Mouse (Mus musculus) gastrocnemius, postnatal 4 days (tissue): ENCODE results near the gene Cfap74. TPM values are rescaled to one million over a fixed set of nuclear protein-coding genes. Genes with fewer than 3 reads are reported as not detected.

Source experiments
- DNase-seq, 2 experiments: peaks; one replicate each; pipeline ENCODE4 v3.0.0; 2021 to 2022; ENCODE audit warnings: low spot score in 2 of 2, mixed read lengths in 2 of 2
- total RNA-seq, 2 experiments: library from RNA; stranded (reverse); gene quantifications; 2 replicates each; pipeline ENCODE4 v1.2.3; 2021

Cfap74 gene
- total RNA-seq, 2 experiments from 2014 or later, result 1.7 to 2.6 TPM

DNA sequence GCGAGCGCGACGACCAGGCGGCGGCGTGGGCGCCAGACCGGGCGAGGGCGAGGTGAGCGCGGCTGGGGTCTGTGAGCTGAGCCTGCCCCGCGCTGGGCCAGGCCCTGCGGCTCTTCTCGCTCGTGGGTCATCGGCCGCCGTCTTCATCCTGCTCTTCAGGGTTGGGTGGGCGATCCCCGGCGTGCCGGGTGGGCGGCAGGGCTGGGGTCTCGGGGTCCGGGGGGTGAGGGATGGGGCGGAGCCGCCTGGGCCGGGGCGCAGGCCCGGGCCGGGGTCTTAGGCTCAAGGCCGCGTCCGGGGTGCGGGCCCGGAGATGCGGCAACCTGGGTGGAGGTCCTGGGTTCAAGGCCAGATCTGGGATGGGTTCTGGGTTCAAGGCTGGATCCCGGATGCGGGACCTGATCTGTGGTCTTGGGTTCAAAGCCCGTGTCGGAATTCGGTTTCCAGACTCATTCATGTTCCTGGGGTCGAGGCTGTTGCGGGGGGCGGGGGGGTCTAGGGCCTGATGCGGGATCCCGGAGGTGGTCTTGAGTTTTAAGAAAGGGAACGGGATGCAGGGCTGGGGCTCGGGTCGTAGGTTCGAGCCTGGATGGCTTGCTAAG, 82.6 kb downstream of the Cfap74 start:
- no peak for DNase-seq

DNA sequence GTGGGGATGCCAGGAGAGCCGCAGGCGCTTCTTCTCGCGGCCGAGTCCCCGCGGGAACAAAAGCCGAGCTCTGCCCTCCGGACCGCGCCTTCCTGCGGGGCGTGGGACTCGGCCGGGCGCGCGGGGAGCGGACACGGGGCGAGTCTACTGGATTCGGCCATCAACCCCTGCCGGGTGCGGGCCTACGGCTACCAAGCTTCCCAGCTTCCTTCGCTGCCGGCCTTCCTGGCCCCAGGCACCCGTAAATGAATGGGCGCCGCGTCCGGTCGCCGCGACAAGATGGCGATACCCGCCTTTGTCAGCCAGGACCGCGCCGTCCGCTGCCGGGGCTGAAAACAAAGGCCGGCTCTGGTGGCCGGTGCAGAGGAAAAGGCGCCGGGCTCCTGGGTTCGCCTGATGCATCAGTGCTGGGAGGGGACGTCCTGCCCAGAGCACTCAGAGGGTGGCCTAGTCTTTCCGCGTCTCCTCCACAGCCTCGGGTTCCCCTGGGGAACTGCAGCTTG, 83.2 kb downstream of the Cfap74 start:
- DNase-seq, result peak in 1 of 2 experiments; percentile 62

DNA sequence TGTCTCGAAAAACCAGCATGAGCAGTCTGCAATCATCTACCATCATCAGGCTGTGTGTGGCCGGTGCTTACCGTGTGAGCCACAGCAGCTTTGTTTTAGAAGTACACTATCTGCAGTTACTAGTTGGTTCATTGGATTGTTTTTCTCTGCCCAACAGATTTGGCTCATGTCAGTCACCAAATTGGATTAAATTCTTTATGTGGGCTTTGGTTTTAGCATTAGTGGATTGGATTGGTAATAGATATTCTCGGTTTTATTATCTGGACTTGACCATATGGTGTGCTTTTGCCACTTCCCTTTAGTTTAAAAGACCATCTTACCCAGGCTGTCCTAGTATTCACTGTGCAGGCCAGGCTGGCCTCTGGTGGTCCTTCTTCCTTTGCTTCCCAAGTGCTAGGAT, 85.9 kb downstream of the Cfap74 start:
- DNase-seq, result no peak

DNA sequence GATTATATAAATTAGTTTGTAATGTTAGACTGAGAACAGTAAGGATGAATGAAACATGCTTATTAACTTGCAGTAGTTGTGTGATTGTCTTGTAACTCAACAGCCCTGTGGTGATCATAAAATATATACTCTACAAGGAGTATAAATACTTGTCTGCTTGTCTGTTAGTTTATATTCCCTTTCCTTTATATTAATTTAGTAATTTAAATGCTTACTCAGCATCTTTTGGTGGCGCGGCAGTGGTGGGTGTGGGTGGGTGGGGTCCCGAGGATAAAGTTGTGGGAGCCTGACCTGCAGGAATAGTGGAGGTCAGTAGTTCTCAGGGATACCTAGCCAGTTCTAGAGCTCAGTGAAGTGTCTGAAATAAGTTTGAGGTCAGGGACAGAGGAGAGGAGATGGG, 89.0 kb downstream of the Cfap74 start:
- no peak for DNase-seq

DNA sequence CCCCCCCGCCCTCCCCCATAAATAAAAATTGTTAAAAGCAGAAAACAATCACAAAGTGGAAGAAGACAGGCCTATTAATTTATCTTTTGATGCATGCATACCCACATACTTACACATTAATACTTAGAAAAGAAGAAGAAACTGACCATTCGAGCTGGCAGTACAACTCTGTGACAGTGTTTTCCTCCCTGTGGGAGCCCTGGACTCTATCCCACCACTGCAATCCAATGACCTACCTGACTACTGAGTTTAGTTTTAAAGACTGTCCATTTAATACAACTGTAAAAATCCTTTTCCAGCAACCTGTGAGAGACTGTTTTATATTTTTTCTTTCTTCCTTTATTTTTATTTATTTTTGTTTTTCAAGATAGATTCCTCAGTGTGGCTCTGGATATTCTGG, 92.1 kb downstream of the Cfap74 start:
- DNase-seq, result no peak

DNA sequence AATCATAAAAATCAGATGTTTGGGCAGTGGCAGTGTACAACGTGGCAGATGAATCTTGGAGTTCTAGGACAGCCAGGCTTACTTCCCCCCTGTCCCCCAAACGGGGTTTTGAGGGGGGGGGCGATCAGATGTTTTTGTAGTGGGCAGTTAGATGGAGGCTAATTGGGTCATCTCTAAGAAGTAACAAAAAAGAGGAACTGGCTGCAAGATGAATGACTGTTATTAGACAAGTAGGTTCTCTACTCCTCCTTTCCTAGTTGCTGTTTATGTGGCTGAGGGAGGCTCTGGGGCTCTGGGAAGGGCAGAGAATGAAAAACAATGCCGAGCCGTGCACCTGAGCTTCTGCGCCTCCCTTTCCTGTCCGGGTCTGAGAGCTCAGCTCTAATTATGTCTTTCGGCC, 96.1 kb downstream of the Cfap74 start:
- DNase-seq, result no peak

DNA sequence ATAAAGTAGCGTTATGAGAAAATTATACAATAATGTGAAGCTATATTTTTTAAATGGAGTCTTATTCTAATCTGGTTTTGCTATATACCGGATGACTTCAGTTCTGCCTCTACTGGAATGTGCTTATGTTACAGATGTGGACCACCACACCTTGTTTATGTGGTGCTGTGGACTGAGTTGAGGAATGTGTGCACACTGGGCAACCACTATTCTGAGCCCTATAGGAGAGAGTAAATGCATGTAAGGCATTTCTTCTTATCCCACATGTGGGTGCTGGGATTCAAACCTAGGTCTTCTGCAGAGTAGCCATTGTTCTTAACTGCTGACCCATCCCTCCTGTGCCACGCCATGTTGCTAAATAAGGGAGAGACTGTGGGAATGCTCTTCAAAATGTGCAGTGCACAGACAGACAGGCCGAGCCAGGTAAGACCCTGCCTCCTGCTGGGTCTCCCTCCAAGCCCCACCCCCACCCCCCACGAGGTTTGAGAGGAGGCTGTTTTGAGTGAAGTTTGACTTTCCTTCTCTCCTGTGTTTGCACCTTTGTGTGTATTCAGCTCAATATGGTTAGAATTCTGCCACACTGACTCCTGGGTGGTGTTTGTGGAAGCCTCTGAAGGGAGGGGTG, 96.8 kb downstream of the Cfap74 start:
- DNase-seq, result no peak

DNA sequence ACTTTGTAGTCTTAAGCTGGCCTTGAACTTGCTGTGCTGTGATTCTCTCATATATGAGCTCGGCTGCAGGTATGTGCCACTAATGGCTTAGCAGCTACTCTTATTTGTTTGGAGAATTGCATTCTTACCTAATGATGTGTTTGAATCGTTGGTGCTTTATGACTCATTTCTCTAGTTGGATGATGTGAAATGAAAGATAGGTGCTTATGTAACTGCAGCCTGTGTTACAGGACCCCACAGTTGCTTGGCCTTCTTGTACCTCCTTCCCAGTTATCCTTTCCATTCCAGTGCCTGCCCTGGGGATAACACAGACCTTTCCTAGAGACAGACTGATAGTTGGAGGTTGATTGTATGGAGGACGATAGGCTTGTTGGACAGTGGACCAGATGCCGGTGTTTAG, 99.6 kb downstream of the Cfap74 start:
- DNase-seq, result no peak

DNA sequence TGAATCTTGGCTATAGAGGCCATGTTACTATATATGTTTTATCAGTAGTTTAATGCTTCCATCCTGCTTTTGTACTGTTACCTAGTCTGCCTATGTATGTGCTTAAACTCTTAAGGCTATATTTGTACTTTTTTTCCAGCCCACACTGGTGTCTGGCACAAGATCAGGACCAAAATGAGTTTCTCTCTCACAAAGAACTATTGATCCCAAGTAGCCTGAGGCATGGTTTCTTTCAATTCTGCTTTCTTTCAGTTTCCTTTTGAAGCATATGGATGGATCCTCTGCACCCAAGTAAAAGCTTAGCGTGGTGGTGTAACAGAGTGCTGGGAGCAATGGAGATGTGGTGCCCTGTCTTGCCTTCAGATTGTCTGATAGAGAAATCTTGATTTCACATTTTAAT, 102.0 kb downstream of the Cfap74 start:
- DNase-seq, result no peak

DNA sequence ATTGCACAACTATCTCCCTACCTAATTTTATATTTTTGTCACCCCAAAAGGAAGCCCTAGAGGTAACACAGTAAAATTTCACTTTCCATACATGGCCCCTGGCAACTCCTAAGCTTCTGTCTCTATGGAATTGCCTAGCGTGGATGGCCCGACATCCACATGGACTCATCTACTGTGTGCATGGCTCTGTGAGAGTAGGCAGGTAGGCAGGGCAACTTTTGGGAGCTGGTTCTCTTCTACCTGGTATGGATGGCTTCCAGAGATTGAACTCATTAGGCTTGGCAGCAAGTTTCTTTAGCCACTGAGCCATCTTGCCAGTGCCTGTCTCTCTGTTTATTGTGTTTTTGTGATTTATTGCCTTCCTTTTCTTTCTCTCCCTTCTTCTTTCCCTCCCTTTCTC, 105.8 kb downstream of the Cfap74 start:
- DNase-seq, result no peak

Other genes starting within 250 kb of the Cfap74 start
- 100 to 1,000 TPM; 133 to 138 TPM for gene Ski, start 186.6 kb upstream of the Cfap74 start, total RNA-seq
- gene Faap20, start 159.4 kb upstream of the Cfap74 start, total RNA-seq, result 10 to 100 TPM; 41.0 to 44.3 TPM
- 1 to 10 TPM; 4.4 to 5.4 TPM for gene Prkcz, start 47.8 kb upstream of the Cfap74 start, total RNA-seq
- 1 to 10 TPM in 1 of 2 experiments, under 1 TPM in 1; 0.78 to 1.2 TPM for gene Gabrd, start 11.1 kb upstream of the Cfap74 start, total RNA-seq
- 10 to 100 TPM; 65.3 to 85.5 TPM for gene Tmem52, start 59.9 kb downstream of the Cfap74 start, total RNA-seq
- gene Gnb1, start 82.2 kb downstream of the Cfap74 start, total RNA-seq, result 100 to 1,000 TPM; 272 to 286 TPM
- gene Nadk, start 153.2 kb downstream of the Cfap74 start, total RNA-seq, result 10 to 100 TPM; 31.8 to 33.1 TPM
- gene Slc35e2, start 192.2 kb downstream of the Cfap74 start, total RNA-seq, result 10 to 100 TPM; 12.0 to 13.0 TPM
- 10 to 100 TPM; 35.8 to 44.0 TPM for gene Cdk11b, start 215.7 kb downstream of the Cfap74 start, total RNA-seq
- not detected for gene Gm10563, start 236.2 kb downstream of the Cfap74 start, total RNA-seq
- gene Mmp23, start 244.2 kb downstream of the Cfap74 start, total RNA-seq, result 10 to 100 TPM; 30.1 to 37.9 TPM